Mouse (Mus musculus) myocyte (in vitro differentiated cells): ENCODE results near the gene Shisal2a.

Experiments used
- E2F4 ChIP-seq: IDR thresholded peaks from one replicate; pipeline ENCODE4 v1.6.1; 2011; ENCODE audit warnings: mild to moderate bottlenecking, control low read depth, moderate library complexity; ENCODE audit not compliant: insufficient read depth
- TCF3 ChIP-seq: IDR thresholded peaks from one replicate; pipeline ENCODE4 v1.6.1; 2011; ENCODE audit warnings: low read depth, control low read depth; ENCODE audit not compliant: insufficient read length

GRCm38 (mm10) chr4:108369254-108369653, 13.9 kb downstream of the Shisal2a start:
- TF ChIP-seq E2F4 (no peak), TCF3 (no peak)
